Comparison of ENCODE assay signal across 7 mouse cellular contexts in genomic region chr10:81036988-81037580, GRCm38 (mm10). TPM values are rescaled to one million over a fixed set of nuclear protein-coding genes. Genes with fewer than 3 reads are reported as not detected.
DNase-seq lines count a peak whose midpoint lies in the region; ATAC-seq lines count a peak whose summit lies in the region.

TSS of gene Slc39a3 (minus strand) at chr10:81037426.

- H3K9ac ChIP-seq in embryonic facial prominence, embryonic 12.5 days, result peak within 1 kb of the TSS; percentile 60
- H3K9ac ChIP-seq in limb, embryonic 11.5 days (ENCODE audit: low read length), result peak within 1 kb of the TSS; percentile 74
- peak within 1 kb of the TSS; percentile 79 for H3K9ac ChIP-seq in midbrain, embryonic 14.5 days (replicated peaks; ENCODE audit: low read length)

- ATAC-seq in embryonic facial prominence, embryonic 12.5 days (ENCODE audit: insufficient number of reproducible peaks, insufficient read depth, low FRiP score, low TSS enrichment), result peak; percentile 97
- ATAC-seq in limb, embryonic 11.5 days (ENCODE audit: insufficient number of reproducible peaks, low FRiP score, low TSS enrichment, low read depth), result peak; percentile 97
- peak; percentile 99 for ATAC-seq in midbrain, embryonic 14.5 days (ENCODE audit: low FRiP score, low TSS enrichment)

- no peaks in the 10 kb centered on the region for H3K27me3 ChIP-seq in embryonic facial prominence, embryonic 12.5 days
- H3K27me3 ChIP-seq in limb, embryonic 11.5 days (ENCODE audit: control insufficient read depth, insufficient read depth, low read length), result no peaks in the 10 kb centered on the region
- no peaks in the 10 kb centered on the region for H3K27me3 ChIP-seq in midbrain, embryonic 14.5 days (ENCODE audit: control insufficient read depth, insufficient read depth, low read length)

- no peaks in the 10 kb centered on the region for H3K9me3 ChIP-seq in embryonic facial prominence, embryonic 12.5 days
- no peaks in the 10 kb centered on the region for H3K9me3 ChIP-seq in limb, embryonic 11.5 days (ENCODE audit: control insufficient read depth, low read length)
- H3K9me3 ChIP-seq in midbrain, embryonic 14.5 days (ENCODE audit: control insufficient read depth, low read length), result no peaks in the 10 kb centered on the region

- H3K4me3 ChIP-seq in embryonic facial prominence, embryonic 12.5 days, result peak within 1 kb of the TSS; percentile 78
- H3K4me3 ChIP-seq in limb, embryonic 11.5 days (ENCODE audit: low read depth, low read length), result peak within 1 kb of the TSS; percentile 71
- H3K4me3 ChIP-seq in midbrain, embryonic 14.5 days (replicated peaks; ENCODE audit: low read depth, low read length), result peak within 1 kb of the TSS; percentile 86

- H3K4me2 ChIP-seq in embryonic facial prominence, embryonic 12.5 days (replicated peaks), result peak within 1 kb of the TSS; percentile 53
- peak within 1 kb of the TSS; percentile 72 for H3K4me2 ChIP-seq in limb, embryonic 11.5 days (ENCODE audit: low read depth, severe bottlenecking)
- H3K4me2 ChIP-seq in midbrain, embryonic 14.5 days (ENCODE audit: low read length), result peak within 1 kb of the TSS; percentile 64

- H3K36me3 ChIP-seq in embryonic facial prominence, embryonic 12.5 days, result peaks cover 16% of the 10 kb centered on the region
- H3K36me3 ChIP-seq in limb, embryonic 11.5 days (ENCODE audit: control insufficient read depth, insufficient read depth, low read length), result no peaks in the 10 kb centered on the region
- H3K36me3 ChIP-seq in midbrain, embryonic 14.5 days (ENCODE audit: control insufficient read depth, insufficient read depth, low read length), result peaks cover 18% of the 10 kb centered on the region; the same call in 1 of the 2 replicates

- no peaks in the 10 kb centered on the region for H3K4me1 ChIP-seq in embryonic facial prominence, embryonic 12.5 days
- no peaks in the 10 kb centered on the region for H3K4me1 ChIP-seq in limb, embryonic 11.5 days (ENCODE audit: control insufficient read depth, insufficient read depth, low read length)
- 0 out of 2 replicates have a peak, but pooled peaks cover 4% of the 10 kb centered on the region for H3K4me1 ChIP-seq in midbrain, embryonic 14.5 days (ENCODE audit: control insufficient read depth, insufficient read depth, low read length)

- peak; percentile 97 for DNase-seq in adrenal gland, postnatal 25 days
- peak; percentile 100 for DNase-seq in heart, adult 11 months
- peak; percentile 100 for DNase-seq in kidney, adult 18-20 months
- DNase-seq in limb, embryonic 11.5 days (ENCODE audit: low spot score), result peak; percentile 100
- peak; percentile 99 for DNase-seq in midbrain, embryonic 14.5 days
- peak; percentile 94 to 99 for DNase-seq in spleen, adult 18-20 months

- H3K27ac ChIP-seq in embryonic facial prominence, embryonic 12.5 days, result no peak within 1 kb of the TSS
- no peak within 1 kb of the TSS for H3K27ac ChIP-seq in limb, embryonic 11.5 days (replicated peaks; ENCODE audit: low read depth, low read length)
- H3K27ac ChIP-seq in midbrain, embryonic 14.5 days (replicated peaks; ENCODE audit: low read depth, low read length), result peak within 1 kb of the TSS; percentile 70; the same call in 1 of the 2 replicates

- under 1% methylated on average over 35 of the region's 35 CpGs for WGBS in embryonic facial prominence, embryonic 12.5 days
- WGBS in limb, embryonic 11.5 days, result under 1% methylated on average over 35 of the region's 35 CpGs
- WGBS in midbrain, embryonic 14.5 days, result under 1% methylated on average over 35 of the region's 35 CpGs

RNA-seq across cellular contexts. Expression of gene Slc39a3, which starts in this region (rescaled TPM):
- total RNA-seq in adrenal gland, postnatal 25 days (2021), result 45.1 and 80.7 TPM in 2 replicates
- polyA plus RNA-seq in embryonic facial prominence, embryonic 12.5 days (2016; fragmentation: Nextera tagmentation; extraction: Ambion mirVana), result 21.8 and 21.9 TPM in 2 replicates
- polyA plus RNA-seq in limb, embryonic 11.5 days (2014; fragmentation: Nextera tagmentation; extraction: Ambion mirVana), result 7.8 and 7.9 TPM in 2 replicates
- polyA plus RNA-seq in midbrain, embryonic 14.5 days (2014; fragmentation: Nextera tagmentation; extraction: Ambion mirVana), result 32.4 and 34.9 TPM in 2 replicates
